In the genomic region with DNA sequence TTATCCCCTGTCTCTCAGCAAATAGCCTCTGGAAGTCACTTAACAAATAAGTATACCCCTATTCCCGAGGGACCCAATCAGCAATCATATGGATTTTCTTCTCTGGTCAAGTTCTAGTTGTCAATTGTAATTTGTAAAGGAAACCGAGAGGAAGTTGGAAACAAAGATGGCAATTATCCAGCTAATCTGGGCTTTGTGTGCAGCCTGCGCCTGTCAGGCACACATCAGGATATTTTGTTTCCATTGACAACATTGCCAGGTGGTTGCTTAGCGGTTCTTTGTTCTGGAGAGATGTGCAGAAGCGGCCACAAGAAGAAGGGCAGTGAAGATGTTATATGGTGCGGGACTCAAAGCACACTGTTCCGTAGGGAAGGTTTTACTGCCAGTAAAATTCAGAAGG, we compare ENCODE assay signal across 11 mouse cellular contexts.
A peak's percentile ranks its signal among the peaks of the same experiment; 100 is the strongest.
DNase-seq lines count a peak whose midpoint lies in the region; ATAC-seq and TF ChIP-seq lines count a peak whose summit lies in the region.
"Had no signal": no experiment of that assay in that cellular context is flagged by ENCODE, and none has a peak within 500 bp of the region (broad histone marks: within the 10 kb centered on the region; RNA-seq: fewer than 3 reads in every experiment).

No protein-coding gene starts in this region.

- no peak overlapping the region for H3K9ac ChIP-seq in hindbrain, postnatal 0 days (replicated peaks; ENCODE audit: low read length)
- no peak overlapping the region for H3K9ac ChIP-seq in stomach, postnatal 0 days (ENCODE audit: low read length)
- H3K9ac ChIP-seq: liver, embryonic 14.5 days had no signal

- no peak for TF ChIP-seq EP300 in stomach, postnatal 0 days (optimal IDR thresholded peaks at IDR 0.05)

- H3K27ac ChIP-seq in hindbrain, postnatal 0 days, result no peak overlapping the region
- no peak overlapping the region for H3K27ac ChIP-seq in stomach, postnatal 0 days (replicated peaks)
- H3K27ac ChIP-seq: liver, embryonic 14.5 days had no signal

- WGBS in hindbrain, postnatal 0 days, result 50% methylated on average over 7 of the region's 7 CpGs
- WGBS in stomach, postnatal 0 days, result 75% methylated on average over 7 of the region's 7 CpGs

- H3K4me1 ChIP-seq in hindbrain, postnatal 0 days (ENCODE audit: insufficient read depth, low read length), result peaks cover 5% of the 10 kb centered on the region; the same call in 1 of the 2 replicates
- H3K4me1 ChIP-seq in stomach, postnatal 0 days (replicated peaks; ENCODE audit: control insufficient read depth, insufficient read depth), result no peaks in the 10 kb centered on the region

- no peaks in the 10 kb centered on the region for H3K36me3 ChIP-seq in hindbrain, postnatal 0 days (ENCODE audit: insufficient read depth, low read length)
- no peaks in the 10 kb centered on the region for H3K36me3 ChIP-seq in stomach, postnatal 0 days (ENCODE audit: control insufficient read depth, insufficient read depth, low read length)

- H3K9me3 ChIP-seq in hindbrain, postnatal 0 days (ENCODE audit: low read length), result no peaks in the 10 kb centered on the region
- H3K9me3 ChIP-seq in stomach, postnatal 0 days (ENCODE audit: control insufficient read depth, low read length), result no peaks in the 10 kb centered on the region

- intact Hi-C loops in heart, postnatal 36 days (cut with DNase I), result no loop called here

- H3K27me3 ChIP-seq in hindbrain, postnatal 0 days (ENCODE audit: insufficient read depth, low read length), result no peaks in the 10 kb centered on the region
- H3K27me3 ChIP-seq in stomach, postnatal 0 days (ENCODE audit: control insufficient read depth, insufficient read depth, low read length), result no peaks in the 10 kb centered on the region

- TF ChIP-seq CTCF in hindbrain, postnatal 0 days (IDR thresholded peaks at IDR 0.05; ENCODE audit: low read depth), result no peak
- no peak for TF ChIP-seq CTCF in stomach, postnatal 0 days (IDR thresholded peaks at IDR 0.05; ENCODE audit: low read depth)

- DNase-seq in heart, adult 9 months (ENCODE audit: low spot score in 2 of 2), result peak; percentile 6 to 9
- no peak for DNase-seq in heart, postnatal 36 days
- peak; percentile 15 for DNase-seq in lung, postnatal 10 days
- DNase-seq in lung, postnatal 14 days, result no peak
- DNase-seq in hindbrain, postnatal 0 days (ENCODE audit: low spot score), result peak; percentile 34
- DNase-seq in skeletal muscle tissue, adult 2 months (ENCODE audit: low read depth, low spot score), result peak; percentile 2
- DNase-seq in stomach, postnatal 0 days (ENCODE audit: low spot score), result no peak
- no peak for DNase-seq in kidney, postnatal 25 days
- DNase-seq: gastrocnemius, postnatal 25 days; right cerebral cortex, postnatal 4 days had no signal

- no peak for ATAC-seq in hindbrain, postnatal 0 days
- no peak for ATAC-seq in stomach, postnatal 0 days (ENCODE audit: low FRiP score, low TSS enrichment)

- no peak overlapping the region for H3K4me3 ChIP-seq in hindbrain, postnatal 0 days (ENCODE audit: low read length)
- no peak overlapping the region for H3K4me3 ChIP-seq in stomach, postnatal 0 days (ENCODE audit: low read depth, low read length)

- no peak overlapping the region for H3K4me2 ChIP-seq in hindbrain, postnatal 0 days (ENCODE audit: low read depth, low read length)
- H3K4me2 ChIP-seq in stomach, postnatal 0 days (replicated peaks; ENCODE audit: low read depth), result no peak overlapping the region

Comparison
In these comparisons a context has a peak if more than half of its experiments do, and no peak if none do; other contexts are left out.
1. DNase-seq: peak in heart, adult 9 months (2 of 2), lung, postnatal 10 days (single experiment), hindbrain, postnatal 0 days (single experiment) and skeletal muscle tissue, adult 2 months (single experiment); none in heart, postnatal 36 days (0 of 2), lung, postnatal 14 days (single experiment), stomach, postnatal 0 days (single experiment) and kidney, postnatal 25 days (0 of 2).